Mouse (Mus musculus) E14TG2a.4 (cell line): ENCODE data around the gene Nin.

Experiments
- CTCF ChIP-seq: conservative IDR thresholded peaks from 2 replicates; pipeline ENCODE4 v1.5.1; 2014; ENCODE audit warnings: low read length
- NANOG ChIP-seq: IDR thresholded peaks from 2 replicates; pipeline ENCODE4 v1.6.1; 2014; ENCODE audit warnings: borderline replicate concordance, low read length, mixed read lengths
- POU5F1 ChIP-seq: IDR thresholded peaks from 2 replicates; pipeline ENCODE4 v1.6.1; 2014; ENCODE audit warnings: low read length, borderline replicate concordance

DNA sequence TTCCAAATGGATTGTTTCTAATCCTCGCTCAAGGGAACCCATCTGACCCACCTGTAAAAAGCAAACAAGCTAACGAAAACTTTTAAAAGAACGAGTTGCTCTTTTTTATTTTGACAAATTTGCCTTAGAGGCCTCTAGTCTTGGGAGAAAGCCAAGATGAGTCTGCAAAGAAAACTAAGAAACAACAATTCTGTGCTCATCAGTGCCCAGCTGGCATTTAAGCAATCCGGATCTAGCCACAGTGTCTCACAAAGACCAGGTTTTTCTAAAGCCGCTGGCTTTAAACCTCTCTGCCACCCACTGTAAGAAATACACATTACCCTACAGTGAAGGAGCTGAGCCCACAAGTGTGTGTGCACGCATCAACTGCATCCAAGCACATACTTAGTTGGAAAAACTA is 88.1 kb downstream of the Nin start:
- TF ChIP-seq CTCF, result no peak
- no peak for TF ChIP-seq NANOG
- TF ChIP-seq POU5F1, result no peak
